Mouse (Mus musculus) heart, adult 2 months (tissue): ENCODE data around the gene Wnt5b. TPM values are rescaled to one million over a fixed set of nuclear protein-coding genes. Genes with fewer than 3 reads are reported as not detected.

Experiments used
- DNase-seq, 2 experiments: peaks; one replicate each; pipeline ENCODE4 v3.0.0; 2021
- H3K27ac ChIP-seq: fragments of 200-600 bp; 2 replicates; pipeline ENCODE4 v1.8.1; 2022
- H3K27me3 ChIP-seq: fragments of 200-500 bp; 2 replicates; pipeline ENCODE4 v1.6.1; 2012; ENCODE audit warnings: mild to moderate bottlenecking, low read length, inconsistent platforms, mixed read lengths; ENCODE audit not compliant: control insufficient read depth, insufficient read depth
- H3K36me3 ChIP-seq: fragments of 200-500 bp; 2 replicates; pipeline ENCODE4 v1.6.1; 2012; ENCODE audit warnings: low read length, inconsistent platforms; ENCODE audit not compliant: control insufficient read depth, insufficient read depth
- H3K4me1 ChIP-seq: fragments of 200-500 bp; 2 replicates; pipeline ENCODE4 v1.6.1; 2011; ENCODE audit warnings: low read length; ENCODE audit not compliant: control insufficient read depth, insufficient read depth
- H3K4me3 ChIP-seq: fragments of 200-600 bp; 2 replicates; pipeline ENCODE4 v1.8.1; 2022
- H3K79me2 ChIP-seq: fragments of 200-500 bp; replicated peaks from 2 replicates; pipeline ENCODE4 v1.6.1; 2012; ENCODE audit warnings: mild to moderate bottlenecking, inconsistent platforms, low read length, moderate library complexity, mixed read lengths; ENCODE audit not compliant: control insufficient read depth, insufficient read depth
- H3K9ac ChIP-seq: fragments of 200-500 bp; 2 replicates; pipeline ENCODE4 v1.6.1; 2012; ENCODE audit warnings: low read depth, mild to moderate bottlenecking, control low read depth, inconsistent platforms, low read length, mixed read lengths
- CTCF ChIP-seq: fragments of 200-600 bp; IDR thresholded peaks from 2 replicates; pipeline ENCODE4 v1.8.1; 2022; ENCODE audit warnings: antibody characterized with exemption, mild to moderate bottlenecking, moderate library complexity
- EP300 ChIP-seq: fragments of 200-500 bp; IDR thresholded peaks from 2 replicates; pipeline ENCODE4 v1.6.1; 2011; ENCODE audit warnings: low read depth, low read length, control low read depth; ENCODE audit not compliant: insufficient read depth
- POLR2A ChIP-seq: fragments of 200-500 bp; IDR thresholded peaks from 2 replicates; pipeline ENCODE4 v1.6.1; 2011; ENCODE audit warnings: mild to moderate bottlenecking, low read depth, low read length, control low read depth; ENCODE audit not compliant: insufficient read depth
- WGBS: fragments of 180-500 bp; shearing (Covaris S2); methylation state at CpG from one replicate; pipeline ENCODE4 v1.1.7; 2018; 5-methylcytosine and 5-hydroxymethylcytosine counted together
- intact Hi-C: fragments of 180-260 bp; cut with DNase I; formaldehyde crosslinking; loops from one replicate; pipeline ENCODE4 v1.15.1; 2025
- polyA plus RNA-seq: library from polyadenylated mRNA; depleted of rRNA; stranded (reverse); fragments of >200 nt; gene quantifications from 2 replicates; pipeline ENCODE4 v1.2.3, GENCODE M21; 2012
- total RNA-seq, 2 experiments: library from RNA; stranded (reverse); gene quantifications; 2 replicates each; pipeline ENCODE4 v1.2.3; 2021

Gene Wnt5b
- total and polyA plus RNA-seq, 3 experiments: 2.4 to 3.0 (median 2.9) TPM

- Histone ChIP-seq H3K4me1 (peaks cover 6% of the 10 kb centered on the region), H3K27ac (peak overlapping the region; percentile 86), H3K27me3 (no peaks in the 10 kb centered on the region), H3K79me2 (no peaks in the 10 kb centered on the region), H3K9ac (peak overlapping the region; percentile 91), H3K4me3 (peak overlapping the region; percentile 83), H3K36me3 (no peaks in the 10 kb centered on the region)
- under 1% methylated on average over 70 of the region's 70 CpGs for WGBS
- intact Hi-C loops: loop anchor here (5.0 kb wide), 2 partner anchors 367 to 557 kb away; partner anchors contain the start of genes Erc1 and Wnk1
- TF ChIP-seq CTCF: no peak
- TF ChIP-seq EP300: no peak
- TF ChIP-seq POLR2A: no peak
- DNase-seq: peak; percentile 66 to 77
These were observed 64.1 kb downstream of the Wnt5b start for GRCm38 (mm10) chr6:119479876-119480705.

- Histone ChIP-seq H3K4me3 (peak within 1 kb of the TSS; percentile 83), H3K79me2 (no peaks in the 10 kb centered on the region), H3K27ac (peak within 1 kb of the TSS; percentile 99), H3K9ac (peak within 1 kb of the TSS; percentile 96), H3K4me1 (peaks cover 6% of the 10 kb centered on the region), H3K36me3 (no peaks in the 10 kb centered on the region), H3K27me3 (no peaks in the 10 kb centered on the region)
- intact Hi-C loops: no loop called here
- TF ChIP-seq POLR2A (0 out of 2 replicates have a peak, but pooled peaks have one; percentile 10), CTCF (no peak)
- peak in 1 of 2 experiments; percentile 86 for DNase-seq
- WGBS: 13% methylated on average over 100 of the region's 101 CpGs
These were observed 64.7 kb downstream of the Wnt5b start, which contains the start of gene Fbxl14 for GRCm38 (mm10) chr6:119479343-119479875. Fbxl14 (plus strand) TSS chr6:119479668.

GRCm38 (mm10) chr6:119478560-119479342 is 65.4 kb downstream of the Wnt5b start:
- TF ChIP-seq CTCF (no peak), POLR2A (peak; percentile 20; the same call in 1 of the 2 replicates)
- Histone ChIP-seq H3K4me1 (peaks cover 6% of the 10 kb centered on the region), H3K36me3 (no peaks in the 10 kb centered on the region), H3K9ac (peak overlapping the region; percentile 96), H3K27me3 (no peaks in the 10 kb centered on the region), H3K27ac (peak overlapping the region; percentile 99), H3K4me3 (peak overlapping the region; percentile 67), H3K79me2 (no peaks in the 10 kb centered on the region)
- WGBS: 1% methylated on average over 49 of the region's 49 CpGs
- DNase-seq: peak; percentile 91 to 92
- intact Hi-C loops: no loop called here

- Histone ChIP-seq H3K36me3 (no peaks in the 10 kb centered on the region), H3K27me3 (no peaks in the 10 kb centered on the region), H3K4me3 (no peak overlapping the region), H3K9ac (0 out of 2 replicates have a peak overlapping the region, but pooled peaks have one; percentile 12), H3K27ac (peak overlapping the region; percentile 99), H3K79me2 (no peaks in the 10 kb centered on the region), H3K4me1 (peaks cover 3% of the 10 kb centered on the region)
- DNase-seq: no peak
- intact Hi-C loops: no loop called here
- WGBS: 36% methylated on average over 13 of the region's 13 CpGs
- no peak for TF ChIP-seq CTCF
- TF ChIP-seq EP300: no peak
- TF ChIP-seq POLR2A: no peak
These were observed 66.3 kb downstream of the Wnt5b start for GRCm38 (mm10) chr6:119477686-119478310.

GRCm38 (mm10) chr6:119475988-119476387 is 68.2 kb downstream of the Wnt5b start:
- WGBS: 49% methylated on average over 6 of the region's 6 CpGs
- Histone ChIP-seq H3K9ac (no peak overlapping the region), H3K27me3 (no peaks in the 10 kb centered on the region), H3K36me3 (no peaks in the 10 kb centered on the region), H3K27ac (no peak overlapping the region), H3K4me3 (no peak overlapping the region), H3K4me1 (peaks cover 2% of the 10 kb centered on the region; the same call in 1 of the 2 replicates), H3K79me2 (no peaks in the 10 kb centered on the region)
- intact Hi-C loops: no loop called here
- TF ChIP-seq CTCF (no peak), EP300 (no peak), POLR2A (no peak)
- no peak for DNase-seq
